ENCODE assay signal across 20 mouse cellular contexts in the genomic region with DNA sequence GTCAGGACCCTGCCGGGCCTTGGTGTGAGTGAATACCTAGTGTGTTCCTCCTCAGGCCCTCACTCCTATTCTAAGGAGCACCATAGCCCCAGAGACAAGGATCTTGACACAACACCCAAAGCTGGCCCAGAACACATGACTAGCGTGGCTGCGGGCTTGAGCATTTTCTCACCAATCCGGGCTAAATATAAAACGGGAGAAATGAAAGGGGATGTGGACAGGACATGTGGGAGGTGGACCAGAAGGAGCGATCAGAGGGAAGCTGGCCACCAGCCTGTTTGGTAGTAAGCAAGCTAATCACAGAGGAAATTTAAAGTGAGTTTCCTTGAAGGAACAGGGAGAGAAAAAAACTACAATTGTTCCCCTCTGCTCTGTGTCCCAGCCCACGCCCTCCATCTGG. TPM values are rescaled to one million over a fixed set of nuclear protein-coding genes. Genes with fewer than 3 reads are reported as not detected.
A peak's percentile ranks its signal among the peaks of the same experiment; 100 is the strongest.
DNase-seq lines count a peak whose midpoint lies in the region; ATAC-seq and TF ChIP-seq lines count a peak whose summit lies in the region.
"Had no signal": no experiment of that assay in that cellular context is flagged by ENCODE, and none has a peak within 500 bp of the region (broad histone marks: within the 10 kb centered on the region; RNA-seq: fewer than 3 reads in every experiment).

No protein-coding gene starts in this region.

- no peak overlapping the region for H3K9ac ChIP-seq in hindbrain, embryonic 12.5 days
- H3K9ac ChIP-seq in neural tube, embryonic 15.5 days (replicated peaks): no peak overlapping the region
- H3K9ac ChIP-seq: embryonic facial prominence, embryonic 12.5 days; forebrain, embryonic 13.5 days; forebrain, embryonic 15.5 days had no signal

- TF ChIP-seq POLR2A in bone marrow macrophage, adult 2 months (IDR thresholded peaks at IDR 0.05; ENCODE audit: borderline replicate concordance, low read depth, low read length): no peak

- H3K4me2 ChIP-seq in hindbrain, embryonic 12.5 days (replicated peaks): no peak overlapping the region
- H3K4me2 ChIP-seq in neural tube, embryonic 15.5 days: no peak overlapping the region
- H3K4me2 ChIP-seq: embryonic facial prominence, embryonic 12.5 days; forebrain, embryonic 13.5 days; forebrain, embryonic 15.5 days had no signal

- H3K4me1 ChIP-seq in hindbrain, embryonic 10.5 days (replicated peaks): peaks cover 45% of the 10 kb centered on the region
- H3K4me1 ChIP-seq in hindbrain, embryonic 12.5 days: peaks cover 31% of the 10 kb centered on the region
- peaks cover 14% of the 10 kb centered on the region for H3K4me1 ChIP-seq in bone marrow macrophage, adult 2 months (ENCODE audit: control insufficient read depth, insufficient read depth, low read length)
- H3K4me1 ChIP-seq in neural tube, embryonic 15.5 days: peaks cover 17% of the 10 kb centered on the region; the same call in 1 of the 2 replicates

- no peaks in the 10 kb centered on the region for H3K9me3 ChIP-seq in hindbrain, embryonic 10.5 days
- no peaks in the 10 kb centered on the region for H3K9me3 ChIP-seq in hindbrain, embryonic 12.5 days (replicated peaks)
- no peaks in the 10 kb centered on the region for H3K9me3 ChIP-seq in neural tube, embryonic 15.5 days (replicated peaks)
- H3K9me3 ChIP-seq: embryonic facial prominence, embryonic 10.5 days; embryonic facial prominence, embryonic 12.5 days; forebrain, embryonic 13.5 days; forebrain, embryonic 15.5 days had no signal

- WGBS in hindbrain, embryonic 10.5 days: 83% methylated on average over 7 of the region's 7 CpGs
- WGBS in hindbrain, embryonic 12.5 days: 89% methylated on average over 7 of the region's 7 CpGs
- WGBS in neural tube, embryonic 15.5 days: 88% methylated on average over 7 of the region's 7 CpGs

- no peak overlapping the region for H3K4me3 ChIP-seq in hindbrain, embryonic 10.5 days
- no peak overlapping the region for H3K4me3 ChIP-seq in hindbrain, embryonic 12.5 days
- no peak overlapping the region for H3K4me3 ChIP-seq in layer of hippocampus, adult 2 months
- H3K4me3 ChIP-seq in bone marrow macrophage, adult 2 months (ENCODE audit: insufficient read depth, low read length): no peak overlapping the region
- H3K4me3 ChIP-seq in neural tube, embryonic 15.5 days (replicated peaks): no peak overlapping the region
- H3K4me3 ChIP-seq: embryonic facial prominence, embryonic 10.5 days; embryonic facial prominence, embryonic 12.5 days; forebrain, embryonic 13.5 days; forebrain, embryonic 15.5 days had no signal

- H3K27ac ChIP-seq in hindbrain, embryonic 10.5 days: peak overlapping the region; percentile 37; the same call in 1 of the 2 replicates
- H3K27ac ChIP-seq in hindbrain, embryonic 12.5 days: no peak overlapping the region
- H3K27ac ChIP-seq in layer of hippocampus, adult 2 months: no peak overlapping the region
- peak overlapping the region; percentile 66 for H3K27ac ChIP-seq in bone marrow macrophage, adult 2 months (ENCODE audit: insufficient read depth, low read depth, low read length)
- no peak overlapping the region for H3K27ac ChIP-seq in neural tube, embryonic 15.5 days (replicated peaks)
- H3K27ac ChIP-seq: embryonic facial prominence, embryonic 10.5 days; embryonic facial prominence, embryonic 12.5 days; forebrain, embryonic 13.5 days; forebrain, embryonic 15.5 days had no signal

- TF ChIP-seq CTCF in layer of hippocampus, adult 2 months (conservative IDR thresholded peaks at IDR 0.05): no peak
- TF ChIP-seq CTCF in bone marrow macrophage, adult 2 months (IDR thresholded peaks at IDR 0.05; ENCODE audit: low read depth, low read length): no peak

- no peak for DNase-seq in hindbrain, embryonic 10.5 days (ENCODE audit: low spot score)
- DNase-seq in layer of hippocampus, adult 9-11 months: peak; percentile 71
- no peak for DNase-seq in layer of hippocampus, adult 2 months (ENCODE audit: low spot score in 2 of 2)
- DNase-seq in thymus, adult 18-20 months: no peak
- DNase-seq: adrenal gland, adult 2 months; adrenal gland, postnatal 10 days; adrenal gland, postnatal 25 days; cerebellum, adult 11-12 months; cerebellum, adult 2 months; cerebellum, adult 9-10 months; cerebellum, postnatal 10 days; cerebellum, postnatal 25 days had no signal

- no peak for ATAC-seq in hindbrain, embryonic 12.5 days (ENCODE audit: low FRiP score)
- ATAC-seq in granulocyte monocyte progenitor cell, adult 5-6 weeks (replicated peaks; ENCODE audit: poor library complexity, severe bottlenecking): peak; percentile 58; the same call in 1 of the 2 replicates
- ATAC-seq in neural tube, embryonic 15.5 days (ENCODE audit: low FRiP score): no peak
- ATAC-seq: forebrain, embryonic 13.5 days; forebrain, embryonic 15.5 days had no signal

- H3K36me3 ChIP-seq in hindbrain, embryonic 10.5 days: no peaks in the 10 kb centered on the region
- H3K36me3 ChIP-seq in hindbrain, embryonic 12.5 days: no peaks in the 10 kb centered on the region
- H3K36me3 ChIP-seq in neural tube, embryonic 15.5 days: no peaks in the 10 kb centered on the region
- H3K36me3 ChIP-seq: embryonic facial prominence, embryonic 10.5 days; embryonic facial prominence, embryonic 12.5 days; forebrain, embryonic 15.5 days had no signal

- peaks cover 19% of the 10 kb centered on the region for H3K27me3 ChIP-seq in hindbrain, embryonic 10.5 days (ENCODE audit: insufficient read depth, poor library complexity, severe bottlenecking)
- no peaks in the 10 kb centered on the region for H3K27me3 ChIP-seq in hindbrain, embryonic 12.5 days
- H3K27me3 ChIP-seq in neural tube, embryonic 15.5 days (replicated peaks): peaks cover 6% of the 10 kb centered on the region; the same call in 1 of the 2 replicates
- H3K27me3 ChIP-seq: embryonic facial prominence, embryonic 12.5 days; forebrain, embryonic 13.5 days; forebrain, embryonic 15.5 days had no signal

RNA-seq across cellular contexts. Expression of gene Rplp1, which starts 28.4 kb away (rescaled TPM):
- 1,078 and 1,182 TPM in 2 replicates for polyA plus RNA-seq in hindbrain, embryonic 10.5 days (2016; fragmentation: Nextera tagmentation; extraction: Ambion mirVana)
- polyA plus RNA-seq in hindbrain, embryonic 12.5 days (2016; fragmentation: Nextera tagmentation; extraction: Ambion mirVana): 692 and 796 TPM in 2 replicates
- 1,000 to 10,000 TPM; 1,620 to 1,656 TPM for total RNA-seq in layer of hippocampus, adult 2 months (2021)
- polyA plus RNA-seq in bone marrow macrophage, adult 2 months (2012; ENCODE audit: insufficient read depth, insufficient read length, missing spikeins): 2,962 and 2,986 TPM in 2 replicates
- 3,366 and 4,270 TPM in 2 replicates for total RNA-seq in granulocyte monocyte progenitor cell, adult 5-6 weeks (2014; fragmentation: Nextera tagmentation)
- total RNA-seq in granulocyte monocyte progenitor cell, adult 5-6 weeks (2017): 4,896 and 5,913 TPM in 2 replicates
- 998 and 1,098 TPM in 2 replicates for polyA plus RNA-seq in neural tube, embryonic 15.5 days (2015; fragmentation: Nextera tagmentation; extraction: Ambion mirVana)

Comparison
In these comparisons a context has a peak if more than half of its experiments do, and no peak if none do; other contexts are left out.
1. H3K27ac ChIP-seq: peak in hindbrain, embryonic 10.5 days (single experiment) and bone marrow macrophage, adult 2 months (single experiment); none in hindbrain, embryonic 12.5 days (single experiment), layer of hippocampus, adult 2 months (single experiment) and neural tube, embryonic 15.5 days (single experiment).